Mouse (Mus musculus) stomach, embryonic 16.5 days (tissue): ENCODE results near the gene Tfam. TPM values are rescaled to one million over a fixed set of nuclear protein-coding genes. Genes with fewer than 3 reads are reported as not detected.

Source experiments
- ATAC-seq: fragments of 200-750 bp; cut with Nextera tagmentation; 2 replicates; pipeline ENCODE4 v1.8.0; 2017; ENCODE audit warnings: moderate number of reproducible peaks, moderate TSS enrichment; ENCODE audit not compliant: insufficient read depth, low FRiP score
- H3K27ac ChIP-seq: fragments of 300-500 bp; sonication (generic); 2 replicates; pipeline ENCODE4 v1.5.1; 2014; ENCODE audit warnings: low read length
- H3K27me3 ChIP-seq: fragments of 300-500 bp; sonication (generic); 2 replicates; pipeline ENCODE4 v1.6.1; 2014; ENCODE audit warnings: low read length, control low read depth, mixed read lengths; ENCODE audit not compliant: control insufficient read depth, insufficient read depth
- H3K36me3 ChIP-seq: fragments of 300-500 bp; sonication (generic); 2 replicates; pipeline ENCODE4 v1.6.1; 2014; ENCODE audit warnings: low read length; ENCODE audit not compliant: control insufficient read depth, insufficient read depth
- H3K4me1 ChIP-seq: fragments of 300-500 bp; sonication (generic); 2 replicates; pipeline ENCODE4 v1.6.1; 2014; ENCODE audit warnings: low read length, control low read depth, mixed read lengths; ENCODE audit not compliant: control insufficient read depth, insufficient read depth
- H3K4me2 ChIP-seq: fragments of 300-500 bp; sonication (generic); 2 replicates; pipeline ENCODE4 v1.6.1; 2014; ENCODE audit warnings: low read depth, low read length, mixed read lengths
- H3K4me3 ChIP-seq: fragments of 300-500 bp; sonication (generic); replicated peaks from 2 replicates; pipeline ENCODE4 v1.5.1; 2014; ENCODE audit warnings: mild to moderate bottlenecking, low read length
- H3K9ac ChIP-seq: fragments of 300-500 bp; sonication (generic); 2 replicates; pipeline ENCODE4 v1.6.1; 2014; ENCODE audit warnings: low read length
- H3K9me3 ChIP-seq: fragments of 300-500 bp; sonication (generic); replicated peaks from 2 replicates; pipeline ENCODE4 v1.6.1; 2016; ENCODE audit warnings: low read length, control low read depth; ENCODE audit not compliant: control insufficient read depth
- WGBS: fragments of 180-500 bp; shearing (Covaris S2); extraction: QIAGEN DNeasy Blood & Tissue Kit; methylation state at CpG from one replicate; pipeline ENCODE4 v1.1.7; 2014; 5-methylcytosine and 5-hydroxymethylcytosine counted together
- polyA plus RNA-seq: library from polyadenylated mRNA; unstranded; fragments of >200 nt; fragmentation: Nextera tagmentation; extraction: Ambion mirVana; gene quantifications from 2 replicates; pipeline ENCODE4 v1.2.1, GENCODE M21; 2015

Tfam gene
- polyA plus RNA-seq, 1 experiment from 2014 or later = 76.1 TPM

DNA sequence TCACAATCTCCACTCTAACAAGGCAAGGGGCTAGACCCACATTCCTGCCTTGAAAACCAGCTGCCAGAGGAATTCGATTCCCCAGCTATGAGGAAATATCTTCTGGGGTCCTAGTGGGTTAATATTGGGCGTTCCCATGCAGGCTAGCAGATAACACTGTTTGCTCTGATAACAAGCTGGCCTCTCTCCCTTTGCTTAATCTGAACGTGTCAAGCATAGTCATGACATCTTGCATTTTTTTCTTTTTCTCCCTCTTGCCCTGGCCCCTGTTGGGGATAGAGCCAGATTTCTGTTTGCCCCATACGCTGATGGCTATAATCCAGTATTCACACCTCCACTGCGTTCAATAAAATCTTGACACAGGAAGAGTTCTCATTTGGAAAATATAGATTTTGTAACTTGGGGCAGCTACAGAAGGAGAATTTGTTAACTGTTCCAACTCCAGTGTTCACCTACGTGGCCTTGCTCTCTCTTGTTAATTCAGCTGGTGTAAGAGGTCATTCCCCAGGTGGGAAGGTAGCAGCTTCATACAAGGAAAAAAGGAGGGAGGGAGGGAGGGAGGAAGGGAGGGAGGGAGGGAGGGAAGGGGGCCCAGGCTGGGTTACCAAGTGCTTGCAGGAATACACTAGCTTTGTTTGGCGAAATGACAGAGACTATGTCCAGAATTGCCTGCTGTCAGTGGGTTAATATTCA lies 54.6 kb downstream of the Tfam start:
- no peak overlapping the region for H3K4me3 ChIP-seq
- H3K27me3 ChIP-seq = no peaks in the 10 kb centered on the region
- H3K27ac ChIP-seq = no peak overlapping the region
- H3K4me1 ChIP-seq = 0 out of 2 replicates have a peak, but pooled peaks cover 2% of the 10 kb centered on the region
- no peaks in the 10 kb centered on the region for H3K36me3 ChIP-seq
- WGBS = 29% methylated on average over 7 of the region's 7 CpGs
- H3K9ac ChIP-seq = no peak overlapping the region
- H3K9me3 ChIP-seq = peaks cover 6% of the 10 kb centered on the region
- peak; percentile 73; the same call in 1 of the 2 replicates for ATAC-seq
- H3K4me2 ChIP-seq = no peak overlapping the region

DNA sequence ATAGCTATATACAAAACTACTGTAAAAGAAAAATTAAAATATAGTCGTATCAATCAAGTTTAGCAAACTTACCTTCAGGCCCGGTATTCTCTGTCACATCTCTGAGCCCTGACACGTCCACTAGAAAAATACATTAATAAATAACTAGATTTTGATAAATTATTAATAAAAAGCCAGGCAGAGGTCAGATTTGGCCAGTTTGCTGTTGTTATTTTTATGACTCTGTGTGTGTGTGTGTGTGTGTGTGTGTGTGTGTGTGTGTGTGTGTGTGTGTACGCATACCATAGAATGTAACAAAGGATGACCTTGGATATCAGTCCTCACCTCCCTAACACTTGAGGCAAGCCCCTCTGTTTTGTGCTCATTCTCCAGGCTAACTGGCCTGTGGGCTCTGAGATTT lies 56.1 kb downstream of the Tfam start:
- Histone ChIP-seq H3K36me3 (no peaks in the 10 kb centered on the region), H3K9me3 (peaks cover 6% of the 10 kb centered on the region), H3K27me3 (no peaks in the 10 kb centered on the region), H3K4me3 (no peak overlapping the region), H3K4me2 (no peak overlapping the region), H3K4me1 (0 out of 2 replicates have a peak, but pooled peaks cover 2% of the 10 kb centered on the region), H3K9ac (no peak overlapping the region), H3K27ac (no peak overlapping the region)
- ATAC-seq = no peak
- WGBS = 76% methylated on average over 4 of the region's 4 CpGs

DNA sequence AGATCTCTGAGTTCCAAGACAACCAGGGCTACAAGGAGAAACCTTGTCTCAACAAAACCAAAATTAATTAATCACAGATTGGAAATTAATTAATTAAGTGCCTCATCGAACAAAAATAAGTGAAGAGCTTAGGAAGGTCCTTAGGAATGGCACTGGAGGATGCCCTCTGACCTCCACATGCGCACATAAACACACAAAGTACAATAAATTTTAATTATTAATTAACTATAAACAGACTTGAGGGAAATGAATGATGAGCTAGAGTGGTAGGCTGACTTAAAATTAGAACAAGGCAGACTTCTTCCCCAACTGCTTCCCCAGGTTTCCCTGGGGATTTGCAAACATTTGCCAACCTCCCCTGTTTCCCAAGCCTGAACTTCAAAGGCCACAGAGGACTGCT lies 57.0 kb downstream of the Tfam start:
- H3K4me3 ChIP-seq = no peak overlapping the region
- H3K9me3 ChIP-seq = peaks cover 6% of the 10 kb centered on the region
- 72% methylated on average over 2 of the region's 2 CpGs for WGBS
- no peak overlapping the region for H3K27ac ChIP-seq
- ATAC-seq = no peak
- no peak overlapping the region for H3K9ac ChIP-seq
- H3K36me3 ChIP-seq = no peaks in the 10 kb centered on the region
- H3K4me2 ChIP-seq = no peak overlapping the region
- 0 out of 2 replicates have a peak, but pooled peaks cover 2% of the 10 kb centered on the region for H3K4me1 ChIP-seq
- H3K27me3 ChIP-seq = no peaks in the 10 kb centered on the region

DNA sequence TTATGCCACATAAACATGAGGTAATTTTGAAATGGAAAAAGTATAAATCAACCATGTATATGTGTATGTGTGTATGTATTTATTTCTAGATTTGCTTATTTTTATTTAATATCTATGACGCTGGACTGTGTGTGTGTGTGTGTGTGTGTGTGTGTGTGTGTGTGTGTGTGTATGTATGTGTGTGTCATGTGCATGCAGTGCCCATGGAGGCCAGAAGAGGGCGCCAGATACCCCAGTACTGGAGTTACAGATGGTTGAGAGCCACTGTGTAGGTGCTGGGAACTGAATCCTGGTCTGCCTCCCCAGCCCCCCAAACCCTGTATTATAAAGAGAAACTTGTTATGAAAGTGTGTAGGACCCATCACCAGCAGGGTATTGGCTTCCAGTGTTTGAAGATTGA lies 58.0 kb downstream of the Tfam start:
- 61% methylated on average over 2 of the region's 2 CpGs for WGBS
- Histone ChIP-seq H3K9me3 (peaks cover 6% of the 10 kb centered on the region), H3K36me3 (no peaks in the 10 kb centered on the region), H3K4me2 (no peak overlapping the region), H3K9ac (no peak overlapping the region), H3K4me3 (no peak overlapping the region), H3K4me1 (0 out of 2 replicates have a peak, but pooled peaks cover 2% of the 10 kb centered on the region), H3K27me3 (no peaks in the 10 kb centered on the region), H3K27ac (no peak overlapping the region)
- ATAC-seq = no peak

DNA sequence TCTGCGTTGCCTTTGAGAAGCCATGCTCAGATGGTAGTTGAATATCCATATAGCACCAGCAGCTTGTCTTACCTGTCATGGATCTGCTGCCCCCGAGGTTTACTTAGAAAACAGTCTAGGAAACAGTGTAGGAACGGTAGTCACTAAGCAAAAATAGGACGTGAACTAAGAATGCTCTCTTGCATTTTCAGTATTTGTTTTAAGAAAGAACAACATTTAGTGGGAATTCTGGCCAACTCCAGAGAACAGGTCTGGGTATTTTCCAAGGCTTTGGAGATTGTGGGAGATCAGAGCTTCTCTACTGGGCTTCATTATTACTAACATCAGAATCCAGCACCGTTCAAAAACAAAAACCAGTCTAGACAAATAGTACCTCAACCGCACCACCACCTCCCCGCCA lies 60.9 kb downstream of the Tfam start:
- Histone ChIP-seq H3K4me2 (no peak overlapping the region), H3K4me1 (no peaks in the 10 kb centered on the region), H3K9ac (no peak overlapping the region), H3K27me3 (no peaks in the 10 kb centered on the region), H3K36me3 (no peaks in the 10 kb centered on the region), H3K9me3 (peaks cover 6% of the 10 kb centered on the region), H3K27ac (no peak overlapping the region), H3K4me3 (no peak overlapping the region)
- WGBS = 81% methylated on average over 7 of the region's 7 CpGs
- ATAC-seq = no peak

DNA sequence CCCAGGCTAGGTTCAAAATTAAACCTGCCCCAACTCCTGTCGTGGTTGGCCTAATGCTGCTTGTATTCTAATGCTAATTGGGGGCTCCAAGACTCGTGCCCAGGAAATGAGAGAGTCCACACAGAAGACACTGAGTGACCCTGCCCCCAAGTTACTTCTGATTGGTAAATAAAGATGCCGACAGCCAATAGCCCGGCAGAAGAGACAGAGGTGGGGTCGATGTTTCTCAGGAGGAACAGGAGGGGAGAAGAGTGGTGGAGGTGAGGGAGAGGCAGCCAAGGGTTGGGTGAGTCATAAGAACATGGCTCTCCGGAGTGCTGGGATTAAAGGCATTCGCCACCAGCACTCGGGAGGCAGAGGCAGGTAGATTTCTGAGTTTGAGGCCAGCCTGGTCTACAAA lies 61.7 kb downstream of the Tfam start:
- no peak overlapping the region for H3K27ac ChIP-seq
- H3K4me2 ChIP-seq = no peak overlapping the region
- H3K9me3 ChIP-seq = peaks cover 6% of the 10 kb centered on the region
- no peaks in the 10 kb centered on the region for H3K4me1 ChIP-seq
- H3K27me3 ChIP-seq = no peaks in the 10 kb centered on the region
- ATAC-seq = no peak
- H3K36me3 ChIP-seq = no peaks in the 10 kb centered on the region
- no peak overlapping the region for H3K9ac ChIP-seq
- no peak overlapping the region for H3K4me3 ChIP-seq
- 80% methylated on average over 8 of the region's 8 CpGs for WGBS

Other genes with a start within 250 kb of the Tfam start
- gene Bicc1, start 78.6 kb downstream of the Tfam start, polyA plus RNA-seq = 19.6 and 22.1 TPM in 2 replicates
- gene Ube2d1, start 47.0 kb upstream of the Tfam start, polyA plus RNA-seq = 44.1 and 47.3 TPM in 2 replicates
- gene Cisd1, start 106.7 kb upstream of the Tfam start, polyA plus RNA-seq = 92.8 and 103 TPM in 2 replicates
- 11.0 and 12.3 TPM in 2 replicates for gene Ipmk, start 109.5 kb upstream of the Tfam start, polyA plus RNA-seq